33 mouse cellular contexts compared by ENCODE assay signal in genomic region chr2:91897968-91898367, GRCm38 (mm10). TPM values are rescaled to one million over a fixed set of nuclear protein-coding genes. Genes with fewer than 3 reads are reported as not detected.
A peak's percentile ranks its signal among the peaks of the same experiment; 100 is the strongest.
DNase-seq lines count a peak whose midpoint lies in the region; ATAC-seq lines count a peak whose summit lies in the region.
"Had no signal": no experiment of that assay in that cellular context is flagged by ENCODE, and none has a peak within 500 bp of the region (broad histone marks: within the 10 kb centered on the region; RNA-seq: fewer than 3 reads in every experiment).

No protein-coding gene starts in this region.

- no peak overlapping the region for H3K4me2 ChIP-seq in neural tube, embryonic 13.5 days
- H3K4me2 ChIP-seq: embryonic facial prominence, embryonic 13.5 days; heart, embryonic 13.5 days; hindbrain, embryonic 12.5 days; limb, embryonic 13.5 days; liver, embryonic 13.5 days; neural tube, embryonic 15.5 days; stomach, embryonic 15.5 days had no signal

- 0 out of 2 replicates have a peak, but pooled peaks cover 4% of the 10 kb centered on the region for H3K4me1 ChIP-seq in neural tube, embryonic 13.5 days (replicated peaks)
- H3K4me1 ChIP-seq: embryonic facial prominence, embryonic 13.5 days; heart, embryonic 13.5 days; hindbrain, embryonic 12.5 days; limb, embryonic 13.5 days; liver, embryonic 13.5 days; neural tube, embryonic 15.5 days; stomach, embryonic 15.5 days had no signal

- peaks cover 14% of the 10 kb centered on the region for H3K36me3 ChIP-seq in neural tube, embryonic 13.5 days

- no peaks in the 10 kb centered on the region for H3K27me3 ChIP-seq in neural tube, embryonic 13.5 days
- H3K27me3 ChIP-seq: embryonic facial prominence, embryonic 13.5 days; heart, embryonic 13.5 days; hindbrain, embryonic 12.5 days; limb, embryonic 13.5 days; liver, embryonic 13.5 days; neural tube, embryonic 15.5 days; Patski; stomach, embryonic 15.5 days had no signal

- DNase-seq in kidney, postnatal 14 days = peak; percentile 13
- no peak for DNase-seq in kidney, postnatal 10 days
- DNase-seq in neural tube, embryonic 10.5 days (ENCODE audit: extremely low spot score, low spot score) = no peak
- no peak for DNase-seq in adrenal gland, adult 8-10 months
- DNase-seq in cerebellum, postnatal 4 days (ENCODE audit: low spot score in 2 of 2) = no peak
- DNase-seq: cerebellum, adult 18-20 months; cerebellum, postnatal 14 days; embryo, embryonic 11 days; gastrocnemius, postnatal 10 days; heart, adult 18-20 months; heart, postnatal 14 days; kidney, adult 8-10 months; kidney, postnatal 25 days; layer of hippocampus, adult 9-11 months; liver, embryonic 13.5 days; midbrain, embryonic 14.5 days; right cerebral cortex, adult 18-20 months; thymus, adult 2 months; thymus, postnatal 4 days had no signal

- H3K27ac ChIP-seq in neural tube, embryonic 13.5 days (replicated peaks) = no peak overlapping the region
- H3K27ac ChIP-seq: embryonic facial prominence, embryonic 13.5 days; heart, embryonic 13.5 days; hindbrain, embryonic 12.5 days; limb, embryonic 13.5 days; liver, embryonic 13.5 days; neural tube, embryonic 15.5 days; stomach, embryonic 15.5 days had no signal

- ATAC-seq in neural tube, embryonic 13.5 days (ENCODE audit: low read depth) = peak; percentile 32; the same call in 1 of the 2 replicates
- peak; percentile 42; the same call in 1 of the 2 replicates for ATAC-seq in megakaryocyte progenitor cell, adult 5-6 weeks (replicated peaks; ENCODE audit: poor library complexity)
- ATAC-seq: forebrain, embryonic 14.5 days; Patski had no signal

- no peak overlapping the region for H3K4me3 ChIP-seq in neural tube, embryonic 13.5 days
- H3K4me3 ChIP-seq: embryonic facial prominence, embryonic 13.5 days; heart, embryonic 13.5 days; hindbrain, embryonic 12.5 days; limb, embryonic 13.5 days; liver, embryonic 13.5 days; myocyte; neural tube, embryonic 15.5 days; stomach, embryonic 15.5 days had no signal

- H3K9ac ChIP-seq in neural tube, embryonic 13.5 days = no peak overlapping the region
- H3K9ac ChIP-seq: embryonic facial prominence, embryonic 13.5 days; heart, embryonic 13.5 days; hindbrain, embryonic 12.5 days; limb, embryonic 13.5 days; liver, embryonic 13.5 days; neural tube, embryonic 15.5 days; stomach, embryonic 15.5 days had no signal

- no peaks in the 10 kb centered on the region for H3K9me3 ChIP-seq in neural tube, embryonic 13.5 days
- H3K9me3 ChIP-seq: embryonic facial prominence, embryonic 13.5 days; heart, embryonic 13.5 days; hindbrain, embryonic 12.5 days; limb, embryonic 13.5 days; liver, embryonic 13.5 days; neural tube, embryonic 15.5 days; stomach, embryonic 15.5 days had no signal

RNA-seq across cellular contexts. Expression of gene Chrm4, which starts 29.1 kb away (rescaled TPM):
- polyA plus RNA-seq in neural tube, embryonic 13.5 days (2015; fragmentation: Nextera tagmentation; extraction: Ambion mirVana) = 1.2 and 1.5 TPM in 2 replicates
- total RNA-seq in megakaryocyte progenitor cell, adult 5-6 weeks (2015) = 0.17 TPM in 2 replicates
- 0.17 TPM in 1 of 2 replicates, not detected in the other for total RNA-seq in megakaryocyte progenitor cell, adult 5-6 weeks (2017)
- total RNA-seq in adrenal gland, adult 8-10 months (2022) = 1 to 10 TPM; 1.0 to 4.2 (median 2.6) TPM
- total RNA-seq: heart, adult 18-20 months; heart, postnatal 14 days had no signal
- polyA plus RNA-seq: heart, embryonic 13.5 days; Patski had no signal

RNA-seq across cellular contexts. Expression of gene Mdk, which starts 34.1 kb away (rescaled TPM):
- 289 and 336 TPM in 2 replicates for polyA plus RNA-seq in neural tube, embryonic 13.5 days (2015; fragmentation: Nextera tagmentation; extraction: Ambion mirVana)
- total RNA-seq in megakaryocyte progenitor cell, adult 5-6 weeks (2015) = 0.32 and 0.86 TPM in 2 replicates
- total RNA-seq in megakaryocyte progenitor cell, adult 5-6 weeks (2017) = 0.12 and 0.30 TPM in 2 replicates
- total RNA-seq in adrenal gland, adult 8-10 months (2022) = 10 to 100 TPM in 2 of 4 experiments, 1 to 10 TPM in 2; 7.7 to 13.1 (median 9.1) TPM

RNA-seq across cellular contexts. Expression of gene Gm9821, which starts 47.5 kb away (rescaled TPM):
- polyA plus RNA-seq in neural tube, embryonic 13.5 days (2015; fragmentation: Nextera tagmentation; extraction: Ambion mirVana) = 0.22 TPM in 1 of 2 replicates, not detected in the other
- total RNA-seq in megakaryocyte progenitor cell, adult 5-6 weeks (2015) = not detected in 2 replicates
- total RNA-seq in megakaryocyte progenitor cell, adult 5-6 weeks (2017) = 0.21 and 0.95 TPM in 2 replicates
- total RNA-seq in adrenal gland, adult 8-10 months (2022) = not detected
- total RNA-seq: adrenal gland, adult 18-20 months; gastrocnemius, postnatal 10 days; heart, adult 18-20 months; heart, postnatal 14 days; left cerebral cortex, adult 18-20 months; left cerebral cortex, postnatal 25 days had no signal

Comparison
In these comparisons a context has a peak if more than half of its experiments do, and no peak if none do; other contexts are left out.
1. RNA of gene Mdk, which starts 34.1 kb away (total RNA-seq): 7.7 to 13.1 TPM in adrenal gland, adult 8-10 months; 0.12 to 0.86 TPM in megakaryocyte progenitor cell, adult 5-6 weeks; every median in the first group is over 4 times any median in the second.